Mouse (Mus musculus): ENCODE data around the gene Fam98a. TPM values are rescaled to one million over a fixed set of nuclear protein-coding genes. Genes with fewer than 3 reads are reported as not detected.

Gene Fam98a
- polyA plus RNA-seq, 1 experiment from 2014 or later: 10.4 TPM

Other genes starting within 250 kb of the Fam98a start
- gene Rasgrp3, start 116.0 kb downstream of the Fam98a start, polyA plus RNA-seq (2014; fragmentation: Nextera tagmentation; extraction: Ambion mirVana): 7.6 and 10.4 TPM in 2 replicates

Measured in hindbrain, embryonic 11.5 days (tissue).